8 mouse cellular contexts compared by ENCODE assay signal in the genomic region with DNA sequence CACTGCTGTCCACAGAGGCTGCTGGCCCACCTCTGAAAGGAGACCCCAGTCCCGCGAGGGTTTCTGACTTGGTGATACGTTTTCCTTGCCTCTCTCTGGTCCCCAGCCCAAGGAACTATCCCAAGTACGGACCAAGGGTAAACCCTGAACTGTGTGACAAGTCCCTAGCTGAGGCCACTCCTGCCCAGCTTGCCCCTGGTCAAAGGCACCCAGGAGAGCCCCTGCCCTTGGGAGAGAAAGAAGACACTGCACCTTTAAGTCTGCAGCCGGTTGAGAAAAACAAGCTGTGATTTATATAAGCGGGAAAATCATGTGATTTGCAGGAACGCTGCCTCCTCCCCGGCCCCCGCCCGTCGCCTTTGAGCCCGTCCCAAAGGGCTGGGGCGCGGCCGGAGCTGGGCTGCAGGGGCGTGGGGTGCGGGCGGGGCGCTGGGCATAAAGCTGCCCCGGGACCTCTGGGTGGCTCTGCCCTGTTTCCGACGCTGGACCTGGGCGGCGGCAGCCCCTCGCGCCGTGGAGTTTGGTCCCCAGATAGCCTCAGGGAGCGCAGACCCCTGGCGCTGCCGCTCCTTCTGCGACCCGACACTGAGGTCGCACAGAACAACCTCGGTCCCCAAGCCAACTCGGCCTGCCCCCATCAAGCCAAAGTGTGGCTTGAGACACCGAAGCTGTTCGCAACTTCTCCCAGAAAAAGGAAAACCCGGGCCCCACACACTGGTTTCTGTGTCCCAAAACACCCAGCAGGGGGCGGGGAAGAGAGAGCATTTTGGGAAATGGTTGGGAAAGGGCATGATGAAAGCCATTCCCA. TPM values are rescaled to one million over a fixed set of nuclear protein-coding genes. Genes with fewer than 3 reads are reported as not detected.
DNase-seq lines count a peak whose midpoint lies in the region; ATAC-seq and TF ChIP-seq lines count a peak whose summit lies in the region.

No protein-coding gene starts in this region.

- H3K27me3 ChIP-seq in embryonic facial prominence, embryonic 11.5 days (ENCODE audit: control insufficient read depth, insufficient read depth, low read length) = peaks cover 6% of the 10 kb centered on the region
- no peaks in the 10 kb centered on the region for H3K27me3 ChIP-seq in heart, adult 2 months (ENCODE audit: control insufficient read depth, insufficient read depth, low read length)
- H3K27me3 ChIP-seq in limb, embryonic 13.5 days = no peaks in the 10 kb centered on the region
- H3K27me3 ChIP-seq in midbrain, embryonic 13.5 days = peaks cover 27% of the 10 kb centered on the region
- H3K27me3 ChIP-seq in stomach, postnatal 0 days (ENCODE audit: control insufficient read depth, insufficient read depth, low read length) = no peaks in the 10 kb centered on the region

- H3K4me1 ChIP-seq in embryonic facial prominence, embryonic 11.5 days (ENCODE audit: control insufficient read depth, insufficient read depth, low read length) = peaks cover 6% of the 10 kb centered on the region
- peaks cover 14% of the 10 kb centered on the region for H3K4me1 ChIP-seq in heart, adult 2 months (ENCODE audit: control insufficient read depth, insufficient read depth, low read length)
- H3K4me1 ChIP-seq in limb, embryonic 13.5 days = peaks cover 60% of the 10 kb centered on the region
- peaks cover 48% of the 10 kb centered on the region for H3K4me1 ChIP-seq in midbrain, embryonic 13.5 days (replicated peaks)
- H3K4me1 ChIP-seq in stomach, postnatal 0 days (replicated peaks; ENCODE audit: control insufficient read depth, insufficient read depth) = peaks cover 29% of the 10 kb centered on the region

- peak; percentile 79 for TF ChIP-seq CTCF in heart, adult 2 months (IDR thresholded peaks at IDR 0.05)
- TF ChIP-seq CTCF in stomach, postnatal 0 days (IDR thresholded peaks at IDR 0.05; ENCODE audit: low read depth) = peak; percentile 81

- intact Hi-C loops in heart, adult 2 months (cut with DNase I) = loop anchor here (1.0 to 2.0 kb wide), 2 partner anchors 50 to 59 kb away; a partner anchor contains a TSS

- no peak overlapping the region for H3K27ac ChIP-seq in embryonic facial prominence, embryonic 11.5 days (replicated peaks; ENCODE audit: low read depth, low read length)
- H3K27ac ChIP-seq in heart, adult 2 months = peak overlapping the region; percentile 100
- peak overlapping the region; percentile 99 for H3K27ac ChIP-seq in limb, embryonic 13.5 days
- H3K27ac ChIP-seq in midbrain, embryonic 13.5 days = no peak overlapping the region
- peak overlapping the region; percentile 99 for H3K27ac ChIP-seq in stomach, postnatal 0 days (replicated peaks)

- no peaks in the 10 kb centered on the region for H3K36me3 ChIP-seq in embryonic facial prominence, embryonic 11.5 days (replicated peaks; ENCODE audit: control insufficient read depth, insufficient read depth, low read depth, low read length)
- no peaks in the 10 kb centered on the region for H3K36me3 ChIP-seq in heart, adult 2 months (ENCODE audit: control insufficient read depth, insufficient read depth, low read length)
- H3K36me3 ChIP-seq in limb, embryonic 13.5 days = no peaks in the 10 kb centered on the region
- no peaks in the 10 kb centered on the region for H3K36me3 ChIP-seq in midbrain, embryonic 13.5 days
- no peaks in the 10 kb centered on the region for H3K36me3 ChIP-seq in stomach, postnatal 0 days (ENCODE audit: control insufficient read depth, insufficient read depth, low read length)

- H3K4me2 ChIP-seq in embryonic facial prominence, embryonic 11.5 days (ENCODE audit: low read depth, low read length) = peak overlapping the region; percentile 98
- H3K4me2 ChIP-seq in limb, embryonic 13.5 days (replicated peaks) = peak overlapping the region; percentile 74
- peak overlapping the region; percentile 85 for H3K4me2 ChIP-seq in midbrain, embryonic 13.5 days (replicated peaks)
- peak overlapping the region; percentile 91 for H3K4me2 ChIP-seq in stomach, postnatal 0 days (replicated peaks; ENCODE audit: low read depth)

- H3K79me2 ChIP-seq in heart, adult 2 months (replicated peaks; ENCODE audit: control insufficient read depth, insufficient read depth, low read length) = no peaks in the 10 kb centered on the region

- peak overlapping the region; percentile 71 for H3K9ac ChIP-seq in embryonic facial prominence, embryonic 11.5 days (replicated peaks; ENCODE audit: low read length)
- H3K9ac ChIP-seq in heart, adult 2 months (ENCODE audit: low read depth, low read length) = peak overlapping the region; percentile 91
- H3K9ac ChIP-seq in limb, embryonic 13.5 days = peak overlapping the region; percentile 69
- peak overlapping the region; percentile 75 for H3K9ac ChIP-seq in midbrain, embryonic 13.5 days (replicated peaks)
- peak overlapping the region; percentile 83 for H3K9ac ChIP-seq in stomach, postnatal 0 days (ENCODE audit: low read length)

- peak; percentile 48 for ATAC-seq in embryonic facial prominence, embryonic 11.5 days (replicated peaks; ENCODE audit: insufficient number of reproducible peaks, low FRiP score, low TSS enrichment, low read depth)
- ATAC-seq in limb, embryonic 13.5 days (ENCODE audit: low FRiP score, low read depth) = peak; percentile 49; the same call in 1 of the 2 replicates
- ATAC-seq in midbrain, embryonic 13.5 days = peak; percentile 62
- peak; percentile 88 for ATAC-seq in stomach, postnatal 0 days (ENCODE audit: low FRiP score, low TSS enrichment)

- 1% methylated on average over 39 of the region's 39 CpGs for WGBS in embryonic facial prominence, embryonic 11.5 days
- under 1% methylated on average over 39 of the region's 39 CpGs for WGBS in heart, adult 2 months
- WGBS in limb, embryonic 13.5 days = under 1% methylated on average over 39 of the region's 39 CpGs
- WGBS in midbrain, embryonic 13.5 days = under 1% methylated on average over 39 of the region's 39 CpGs
- 1% methylated on average over 39 of the region's 39 CpGs for WGBS in stomach, postnatal 0 days

- H3K4me3 ChIP-seq in embryonic facial prominence, embryonic 11.5 days (ENCODE audit: low read depth, low read length) = peak overlapping the region; percentile 56
- peak overlapping the region; percentile 59 for H3K4me3 ChIP-seq in heart, adult 2 months
- H3K4me3 ChIP-seq in limb, embryonic 13.5 days = peak overlapping the region; percentile 48
- peak overlapping the region; percentile 54 for H3K4me3 ChIP-seq in midbrain, embryonic 13.5 days (replicated peaks)
- peak overlapping the region; percentile 53 for H3K4me3 ChIP-seq in stomach, postnatal 0 days (ENCODE audit: low read depth, low read length)

- peak; percentile 94 for TF ChIP-seq POLR2A in heart, adult 2 months (IDR thresholded peaks at IDR 0.05; ENCODE audit: insufficient read depth, low read depth, low read length)

- peak; percentile 72; the same call in 1 of the 2 replicates for TF ChIP-seq EP300 in heart, adult 2 months (IDR thresholded peaks at IDR 0.05; ENCODE audit: insufficient read depth, low read depth, low read length)
- no peak for TF ChIP-seq EP300 in stomach, postnatal 0 days (optimal IDR thresholded peaks at IDR 0.05)

- DNase-seq in thymus, postnatal 14 days = peak; percentile 24
- no peak for DNase-seq in thymus, postnatal 25 days
- peak; percentile 89 for DNase-seq in embryonic facial prominence, embryonic 11.5 days (ENCODE audit: low spot score)
- peak; percentile 89 to 92 for DNase-seq in heart, adult 2 months
- DNase-seq in kidney, adult 9 months = peak; percentile 89
- peak; percentile 91 for DNase-seq in stomach, postnatal 0 days (ENCODE audit: low spot score)

- H3K9me3 ChIP-seq in embryonic facial prominence, embryonic 11.5 days (replicated peaks; ENCODE audit: control insufficient read depth, low read length) = no peaks in the 10 kb centered on the region
- H3K9me3 ChIP-seq in limb, embryonic 13.5 days = no peaks in the 10 kb centered on the region
- H3K9me3 ChIP-seq in midbrain, embryonic 13.5 days = no peaks in the 10 kb centered on the region
- no peaks in the 10 kb centered on the region for H3K9me3 ChIP-seq in stomach, postnatal 0 days (ENCODE audit: control insufficient read depth, low read length)

RNA-seq across cellular contexts. Expression of a gene that starts 27.1 kb away (rescaled TPM):
- polyA plus RNA-seq in embryonic facial prominence, embryonic 11.5 days (2014; fragmentation: Nextera tagmentation; extraction: Ambion mirVana) = 18.9 and 19.3 TPM in 2 replicates
- total RNA-seq in heart, adult 2 months (2021) = 1 to 10 TPM; 4.9 to 5.5 TPM
- 5.3 and 5.5 TPM in 2 replicates for polyA plus RNA-seq in heart, adult 2 months (2012; rRNA removed)
- 18.9 and 20.5 TPM in 2 replicates for polyA plus RNA-seq in limb, embryonic 13.5 days (2015; fragmentation: Nextera tagmentation; extraction: Ambion mirVana)
- polyA plus RNA-seq in midbrain, embryonic 13.5 days (2015; fragmentation: Nextera tagmentation; extraction: Ambion mirVana) = 9.1 and 9.2 TPM in 2 replicates
- 9.1 and 10.3 TPM in 2 replicates for polyA plus RNA-seq in stomach, postnatal 0 days (2015; fragmentation: Nextera tagmentation; extraction: Ambion mirVana)

RNA-seq across cellular contexts. Expression of a gene that starts 50.3 kb away (rescaled TPM):
- polyA plus RNA-seq in embryonic facial prominence, embryonic 11.5 days (2014; fragmentation: Nextera tagmentation; extraction: Ambion mirVana) = 64.8 and 67.9 TPM in 2 replicates
- 100 to 1,000 TPM in 1 of 2 experiments, 10 to 100 TPM in 1; 82.2 to 108 TPM for total RNA-seq in heart, adult 2 months (2021)
- 85.6 and 114 TPM in 2 replicates for polyA plus RNA-seq in heart, adult 2 months (2012; rRNA removed)
- 78.2 and 78.9 TPM in 2 replicates for polyA plus RNA-seq in limb, embryonic 13.5 days (2015; fragmentation: Nextera tagmentation; extraction: Ambion mirVana)
- 18.7 and 23.6 TPM in 2 replicates for polyA plus RNA-seq in midbrain, embryonic 13.5 days (2015; fragmentation: Nextera tagmentation; extraction: Ambion mirVana)
- polyA plus RNA-seq in stomach, postnatal 0 days (2015; fragmentation: Nextera tagmentation; extraction: Ambion mirVana) = 29.1 and 33.0 TPM in 2 replicates

Comparison
In these comparisons a context has a peak if more than half of its experiments do, and no peak if none do; other contexts are left out.
1. H3K27ac ChIP-seq: peak in heart, adult 2 months (single experiment), limb, embryonic 13.5 days (single experiment) and stomach, postnatal 0 days (single experiment); none in embryonic facial prominence, embryonic 11.5 days (single experiment) and midbrain, embryonic 13.5 days (single experiment).
2. Peak in every context shown above with its lines, with median percentiles within 50 percentile points of each other: ATAC-seq, H3K4me2 ChIP-seq, H3K4me3 ChIP-seq and H3K9ac ChIP-seq.